13 mouse cellular contexts compared by ENCODE assay signal in the genomic region with DNA sequence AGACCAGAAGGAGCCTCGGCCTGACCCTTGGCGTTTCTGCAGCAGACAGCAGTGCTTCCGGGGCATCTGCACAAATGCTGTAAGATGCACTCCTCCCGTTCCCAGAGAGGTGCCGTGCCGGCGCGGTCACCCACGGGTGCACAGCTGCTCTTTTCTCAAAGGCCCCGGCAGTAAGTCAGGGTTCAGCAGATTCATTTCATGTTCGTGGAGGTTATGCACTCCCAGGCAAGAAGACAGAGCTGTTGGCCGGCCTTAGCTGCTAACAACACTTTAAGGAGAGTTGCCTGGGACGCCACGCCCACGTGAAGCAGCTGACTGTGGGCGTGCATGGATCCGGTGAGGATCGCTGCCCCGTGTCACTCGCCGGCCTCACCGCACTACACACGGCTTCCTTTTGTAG.
A peak's percentile ranks its signal among the peaks of the same experiment; 100 is the strongest.
DNase-seq lines count a peak whose midpoint lies in the region; ATAC-seq and TF ChIP-seq lines count a peak whose summit lies in the region.
"Had no signal": no experiment of that assay in that cellular context is flagged by ENCODE, and none has a peak within 500 bp of the region (broad histone marks: within the 10 kb centered on the region; RNA-seq: fewer than 3 reads in every experiment).

No protein-coding gene starts in this region.

- peaks cover 19% of the 10 kb centered on the region for H3K4me1 ChIP-seq in hindbrain, embryonic 13.5 days (replicated peaks)
- peaks cover 3% of the 10 kb centered on the region; the same call in 1 of the 2 replicates for H3K4me1 ChIP-seq in kidney, embryonic 14.5 days (ENCODE audit: control insufficient read depth, insufficient read depth, low read length)
- peaks cover 38% of the 10 kb centered on the region for H3K4me1 ChIP-seq in neural tube, embryonic 13.5 days (replicated peaks)
- H3K4me1 ChIP-seq in heart, adult 2 months (ENCODE audit: control insufficient read depth, insufficient read depth, low read length): peaks cover 2% of the 10 kb centered on the region; the same call in 1 of the 2 replicates

- intact Hi-C loops in heart, adult 2 months (cut with DNase I): no loop called here

- TF ChIP-seq CTCF in heart, adult 2 months (IDR thresholded peaks at IDR 0.05): no peak

- no peaks in the 10 kb centered on the region for H3K27me3 ChIP-seq in hindbrain, embryonic 13.5 days
- no peaks in the 10 kb centered on the region for H3K27me3 ChIP-seq in kidney, embryonic 14.5 days (ENCODE audit: control insufficient read depth, insufficient read depth, low read length)
- no peaks in the 10 kb centered on the region for H3K27me3 ChIP-seq in neural tube, embryonic 13.5 days
- H3K27me3 ChIP-seq in heart, adult 2 months (ENCODE audit: control insufficient read depth, insufficient read depth, low read length): no peaks in the 10 kb centered on the region

- no peak overlapping the region; the same call in 1 of the 2 replicates for H3K9ac ChIP-seq in hindbrain, embryonic 13.5 days
- H3K9ac ChIP-seq in kidney, embryonic 14.5 days (ENCODE audit: low read depth, low read length): no peak overlapping the region
- no peak overlapping the region for H3K9ac ChIP-seq in neural tube, embryonic 13.5 days
- no peak overlapping the region for H3K9ac ChIP-seq in heart, adult 2 months (ENCODE audit: low read depth, low read length)

- DNase-seq in lung, postnatal 36 days: peak; percentile 34
- DNase-seq in lung, adult 18-20 months: no peak
- no peak for DNase-seq in ovary, adult 18-20 months (ENCODE audit: low spot score)
- no peak for DNase-seq in heart, adult 2 months
- DNase-seq in spleen, postnatal 10 days (ENCODE audit: low spot score in 2 of 2): no peak
- DNase-seq: cerebellum, adult 8-10 months; heart, postnatal 36 days had no signal

- WGBS in hindbrain, embryonic 13.5 days: 59% methylated on average over 23 of the region's 23 CpGs
- WGBS in kidney, embryonic 14.5 days: 55% methylated on average over 23 of the region's 23 CpGs
- WGBS in neural tube, embryonic 13.5 days: 58% methylated on average over 23 of the region's 23 CpGs
- 90% methylated on average over 23 of the region's 23 CpGs for WGBS in heart, adult 2 months

- no peaks in the 10 kb centered on the region for H3K79me2 ChIP-seq in heart, adult 2 months (replicated peaks; ENCODE audit: control insufficient read depth, insufficient read depth, low read length)

- ATAC-seq in hindbrain, embryonic 13.5 days (ENCODE audit: low FRiP score): no peak
- peak; percentile 63; the same call in 1 of the 2 replicates for ATAC-seq in kidney, embryonic 14.5 days (ENCODE audit: low FRiP score, low TSS enrichment)
- ATAC-seq in neural tube, embryonic 13.5 days (ENCODE audit: low read depth): no peak

- peak overlapping the region; percentile 52; the same call in 1 of the 2 replicates for H3K27ac ChIP-seq in hindbrain, embryonic 13.5 days
- no peak overlapping the region for H3K27ac ChIP-seq in kidney, embryonic 14.5 days (ENCODE audit: low read depth, low read length)
- peak overlapping the region; percentile 64 for H3K27ac ChIP-seq in neural tube, embryonic 13.5 days (replicated peaks)
- H3K27ac ChIP-seq in heart, adult 2 months: no peak overlapping the region
- H3K27ac ChIP-seq: layer of hippocampus, adult 2 months had no signal

- no peak for TF ChIP-seq EP300 in heart, adult 2 months (IDR thresholded peaks at IDR 0.05; ENCODE audit: insufficient read depth, low read depth, low read length)

- H3K9me3 ChIP-seq in hindbrain, embryonic 13.5 days: no peaks in the 10 kb centered on the region
- H3K9me3 ChIP-seq in kidney, embryonic 14.5 days (ENCODE audit: control insufficient read depth, low read length): no peaks in the 10 kb centered on the region
- H3K9me3 ChIP-seq in neural tube, embryonic 13.5 days: no peaks in the 10 kb centered on the region

- TF ChIP-seq POLR2A in heart, adult 2 months (IDR thresholded peaks at IDR 0.05; ENCODE audit: insufficient read depth, low read depth, low read length): no peak

- peaks cover 42% of the 10 kb centered on the region for H3K36me3 ChIP-seq in hindbrain, embryonic 13.5 days
- peaks cover 14% of the 10 kb centered on the region; the same call in 1 of the 2 replicates for H3K36me3 ChIP-seq in kidney, embryonic 14.5 days (ENCODE audit: control insufficient read depth, insufficient read depth, low read length)
- peaks cover 48% of the 10 kb centered on the region for H3K36me3 ChIP-seq in neural tube, embryonic 13.5 days
- peaks cover 5% of the 10 kb centered on the region; the same call in 1 of the 2 replicates for H3K36me3 ChIP-seq in heart, adult 2 months (ENCODE audit: control insufficient read depth, insufficient read depth, low read length)

- H3K4me2 ChIP-seq in hindbrain, embryonic 13.5 days: no peak overlapping the region
- no peak overlapping the region for H3K4me2 ChIP-seq in kidney, embryonic 14.5 days (replicated peaks; ENCODE audit: low read depth, low read length)
- no peak overlapping the region; the same call in 1 of the 2 replicates for H3K4me2 ChIP-seq in neural tube, embryonic 13.5 days
- H3K4me2 ChIP-seq: liver, embryonic 11.5 days had no signal

- H3K4me3 ChIP-seq in hindbrain, embryonic 13.5 days: no peak overlapping the region
- no peak overlapping the region for H3K4me3 ChIP-seq in kidney, embryonic 14.5 days (ENCODE audit: low read length)
- no peak overlapping the region for H3K4me3 ChIP-seq in neural tube, embryonic 13.5 days
- no peak overlapping the region for H3K4me3 ChIP-seq in heart, adult 2 months
- H3K4me3 ChIP-seq: layer of hippocampus, adult 2 months; megakaryocyte, embryonic 14.5 days had no signal

Comparison
In these comparisons a context has a peak if more than half of its experiments do, and no peak if none do; other contexts are left out.
1. H3K27ac ChIP-seq: peak in hindbrain, embryonic 13.5 days (single experiment) and neural tube, embryonic 13.5 days (single experiment); none in kidney, embryonic 14.5 days (single experiment) and heart, adult 2 months (single experiment).